Mouse (Mus musculus): ENCODE results near the gene Zc3h18. TPM values are rescaled to one million over a fixed set of nuclear protein-coding genes. Genes with fewer than 3 reads are reported as not detected.

Zc3h18 gene
- total and polyA plus RNA-seq, 3 experiments = 30.2 to 122 (median 98.5) TPM

GRCm38 (mm10) chr8:122347811-122348552 lies 28.4 kb upstream of the Zc3h18 start:
- Histone ChIP-seq H3K4me3 (ENCODE audit: control insufficient read depth in 1 of 2, insufficient read depth in 1 of 2, low read depth in 2 of 2, low read length in 2 of 2) (no peak overlapping the region), H3K27ac (ENCODE audit: control insufficient read depth, low read depth, low read length) (no peak overlapping the region), H3K79me2 (ENCODE audit: control insufficient read depth, insufficient read depth, low read length, poor library complexity) (no peaks in the 10 kb centered on the region; the same call in 1 of the 2 replicates), H3K27me3 (ENCODE audit: control insufficient read depth in 1 of 2, insufficient read depth in 2 of 2, low read length in 2 of 2) (no peaks in the 10 kb centered on the region), H3K36me3 (ENCODE audit: control insufficient read depth in 1 of 2, insufficient read depth in 2 of 2, low read length in 2 of 2) (peaks cover 0 to 23% of the 10 kb centered on the region in 2 experiments; a peak in 2 of 4 replicates), H3K9me3 (replicated peaks; ENCODE audit: insufficient read depth, low read length) (no peaks in the 10 kb centered on the region), H3K9ac (ENCODE audit: control insufficient read depth, low read depth, low read length, poor library complexity, severe bottlenecking) (no peak overlapping the region), H3K4me1 (ENCODE audit: control insufficient read depth in 1 of 2, insufficient read depth in 2 of 2, low read length in 2 of 2) (peaks cover 17 to 48% of the 10 kb centered on the region in 2 experiments)
- peak; percentile 76 for TF ChIP-seq USF1 (IDR thresholded peaks at IDR 0.05; ENCODE audit: low read depth, low read length)
- no peak for TF ChIP-seq ZC3H11A (IDR thresholded peaks at IDR 0.05; ENCODE audit: low read depth, low read length)
- peak; percentile 37 for DNase-seq (ENCODE audit: low read depth, low spot score)

DNA sequence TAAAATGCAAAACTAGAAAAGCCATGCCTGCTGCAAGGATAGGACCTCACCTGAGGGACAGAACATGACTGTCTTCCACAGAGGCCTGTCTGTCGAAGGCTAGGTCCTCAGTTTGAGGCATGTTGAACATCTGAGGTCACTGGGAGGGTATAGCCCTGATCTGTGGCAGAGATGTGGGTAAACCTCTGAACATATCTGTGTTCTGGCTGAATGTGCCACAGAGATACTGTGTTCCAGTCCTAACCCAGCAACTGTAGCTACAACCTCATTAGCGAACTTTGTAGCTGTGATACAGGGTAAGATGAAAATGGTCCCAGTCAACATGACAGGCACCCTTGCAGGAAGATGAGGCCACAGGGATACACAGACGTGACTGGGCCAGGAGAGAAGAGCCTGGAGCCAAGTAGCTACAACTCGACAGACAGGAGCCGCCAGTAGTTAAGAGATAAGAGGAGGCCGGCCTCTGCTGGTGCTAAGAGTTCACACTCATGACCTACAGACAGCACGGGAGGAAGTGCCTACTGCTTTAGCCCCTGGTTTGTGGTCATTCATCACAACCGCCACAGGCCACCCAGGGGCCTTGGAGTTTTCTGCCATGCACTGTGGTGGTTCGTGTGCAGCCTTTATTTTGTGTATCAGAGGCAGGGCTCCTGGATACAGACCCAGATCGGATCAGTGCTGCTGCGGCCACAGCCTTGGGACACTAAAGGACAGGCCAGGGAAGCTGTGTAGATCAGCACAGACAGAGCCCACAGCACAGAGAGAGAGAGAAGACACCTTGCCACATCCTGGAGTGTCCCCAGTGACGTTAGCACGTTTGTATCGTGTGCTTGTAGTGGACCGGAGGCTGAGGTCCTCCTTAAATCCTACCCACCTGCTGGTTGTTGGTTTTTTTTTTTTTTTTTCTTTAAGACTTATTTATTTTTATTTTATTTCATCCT lies 26.8 kb upstream of the Zc3h18 start:
- DNase-seq (ENCODE audit: low read depth, low spot score) = peak; percentile 74
- Histone ChIP-seq H3K4me3 (ENCODE audit: control insufficient read depth in 1 of 2, insufficient read depth in 1 of 2, low read depth in 2 of 2, low read length in 2 of 2) (peak overlapping the region; percentile 7 to 16; a peak in 3 of 4 replicates), H3K79me2 (ENCODE audit: control insufficient read depth, insufficient read depth, low read length, poor library complexity) (no peaks in the 10 kb centered on the region), H3K9ac (ENCODE audit: control insufficient read depth, low read depth, low read length, poor library complexity, severe bottlenecking) (peak overlapping the region; percentile 46), H3K4me1 (ENCODE audit: control insufficient read depth in 1 of 2, insufficient read depth in 2 of 2, low read length in 2 of 2) (peaks cover 17 to 36% of the 10 kb centered on the region in 2 experiments), H3K9me3 (replicated peaks; ENCODE audit: insufficient read depth, low read length) (no peaks in the 10 kb centered on the region), H3K27me3 (ENCODE audit: control insufficient read depth in 1 of 2, insufficient read depth in 2 of 2, low read length in 2 of 2) (no peaks in the 10 kb centered on the region), H3K27ac (ENCODE audit: control insufficient read depth, low read depth, low read length) (peak overlapping the region; percentile 59), H3K36me3 (ENCODE audit: control insufficient read depth in 1 of 2, insufficient read depth in 2 of 2, low read length in 2 of 2) (peaks cover 0 to 21% of the 10 kb centered on the region in 2 experiments; a peak in 2 of 4 replicates)
- no peak for TF ChIP-seq MEF2A (IDR thresholded peaks at IDR 0.05; ENCODE audit: extremely low read depth, insufficient replicate concordance, low read depth, low read length, poor library complexity, severe bottlenecking)
- TF ChIP-seq E2F4 (IDR thresholded peaks at IDR 0.05; ENCODE audit: borderline replicate concordance, low read depth, low read length) = no peak
- no peak for TF ChIP-seq POLR2AphosphoS2 (IDR thresholded peaks at IDR 0.05; ENCODE audit: low read length)
- peak; percentile 86 to 94 for TF ChIP-seq EP300 (IDR thresholded peaks at IDR 0.05; ENCODE audit: low read depth in 1 of 2, low read length in 2 of 2)
- TF ChIP-seq ZNF384 (IDR thresholded peaks at IDR 0.05; ENCODE audit: low read depth, low read length) = 0 out of 2 replicates have a peak, but pooled peaks have one; percentile 35
- TF ChIP-seq MYB (IDR thresholded peaks at IDR 0.05; ENCODE audit: low read depth, low read length) = peak; percentile 47; the same call in 1 of the 2 replicates
- TF ChIP-seq ETS1 (IDR thresholded peaks at IDR 0.05; ENCODE audit: low read depth, low read length) = 0 out of 2 replicates have a peak, but pooled peaks have one; percentile 46
- peak; percentile 20; the same call in 1 of the 2 replicates for TF ChIP-seq MXI1 (IDR thresholded peaks at IDR 0.05; ENCODE audit: low read depth, low read length)
- peak; percentile 85 for TF ChIP-seq GATA1 (IDR thresholded peaks at IDR 0.05; ENCODE audit: low read depth, low read length)
- no peak for TF ChIP-seq POLR2A (IDR thresholded peaks at IDR 0.05; ENCODE audit: control insufficient read depth in 1 of 2, insufficient read depth in 1 of 2, low read depth in 1 of 2, low read length in 2 of 2, poor library complexity in 1 of 2)
- TF ChIP-seq SIN3A (IDR thresholded peaks at IDR 0.05; ENCODE audit: low read length) = peak; percentile 56; the same call in 1 of the 2 replicates
- TF ChIP-seq BHLHE40 (IDR thresholded peaks at IDR 0.05; ENCODE audit: borderline replicate concordance, low read depth, low read length) = no peak
- no peak for TF ChIP-seq HCFC1 (IDR thresholded peaks at IDR 0.05; ENCODE audit: low read depth, low read length)
- TF ChIP-seq TBP (IDR thresholded peaks at IDR 0.05; ENCODE audit: low read depth, low read length) = 0 out of 2 replicates have a peak, but pooled peaks have one; percentile 19
- TF ChIP-seq TCF12 (IDR thresholded peaks at IDR 0.05; ENCODE audit: low read depth, low read length) = peak; percentile 80
- TF ChIP-seq RAD21 (IDR thresholded peaks at IDR 0.05; ENCODE audit: low read depth, low read length) = no peak
- peak; percentile 21; the same call in 1 of the 2 replicates for TF ChIP-seq JUND (IDR thresholded peaks at IDR 0.05; ENCODE audit: low read depth, low read length)
- TF ChIP-seq TAL1 (IDR thresholded peaks at IDR 0.05; ENCODE audit: low read length) = peak; percentile 46
- peak; percentile 94 for TF ChIP-seq RCOR1 (IDR thresholded peaks at IDR 0.05; ENCODE audit: low read depth, low read length)
- no peak for TF ChIP-seq SMC3 (IDR thresholded peaks at IDR 0.05; ENCODE audit: low read depth, low read length)
- TF ChIP-seq USF2 (IDR thresholded peaks at IDR 0.05; ENCODE audit: borderline replicate concordance in 1 of 2, insufficient read depth in 1 of 2, low read depth in 1 of 2, low read length in 2 of 2) = no peak

Measured in MEL (cell line).